Mouse (Mus musculus) MEL-GATA-1-ER (cell line): Measurements from ENCODE around the gene Alg13.

Experiments
- DNase-seq: peaks from one replicate; pipeline ENCODE4 v3.0.0-alpha.2; 2012; ENCODE audit warnings: low read depth; ENCODE audit errors: extremely low read depth

Gene Alg13

GRCm38 (mm10) chrX:144317548-144318163 is at the start of gene Alg13:
Gene Alg13 (plus strand): TSS chrX:144317804.
- DNase-seq, result peak; percentile 65

GRCm38 (mm10) chrX:144268606-144269005 is 49.0 kb upstream of the Alg13 start:
- no peak for DNase-seq

GRCm38 (mm10) chrX:144301476-144301875 is 16.1 kb upstream of the Alg13 start:
- no peak for DNase-seq

GRCm38 (mm10) chrX:144305659-144306058 is 11.9 kb upstream of the Alg13 start:
- DNase-seq, result no peak

GRCm38 (mm10) chrX:144314041-144314440 is 3.6 kb upstream of the Alg13 start:
- no peak for DNase-seq

GRCm38 (mm10) chrX:144315028-144315427 is 2.6 kb upstream of the Alg13 start:
- DNase-seq, result no peak

GRCm38 (mm10) chrX:144316004-144316403 is 1.6 kb upstream of the Alg13 start:
- DNase-seq, result no peak

- DNase-seq, result peak; percentile 30
These were observed 768 bp downstream of the Alg13 start for GRCm38 (mm10) chrX:144318164-144318979.

- DNase-seq, result no peak
These were observed 1.8 kb downstream of the Alg13 start for GRCm38 (mm10) chrX:144319366-144319765.

GRCm38 (mm10) chrX:144325375-144325774 is 7.8 kb downstream of the Alg13 start:
- DNase-seq, result no peak

- DNase-seq, result no peak
These were observed 17.9 kb downstream of the Alg13 start for GRCm38 (mm10) chrX:144335332-144336015.

GRCm38 (mm10) chrX:144337938-144338337 is 20.3 kb downstream of the Alg13 start:
- DNase-seq, result no peak

- DNase-seq, result peak; percentile 31
These were observed 20.8 kb downstream of the Alg13 start for GRCm38 (mm10) chrX:144338355-144338754.

GRCm38 (mm10) chrX:144374196-144374595 is 56.6 kb downstream of the Alg13 start:
- no peak for DNase-seq

GRCm38 (mm10) chrX:144403526-144403925 is 85.9 kb downstream of the Alg13 start:
- peak; percentile 41 for DNase-seq

- no peak for DNase-seq
These were observed 90.4 kb downstream of the Alg13 start for GRCm38 (mm10) chrX:144408036-144408435.

- no peak for DNase-seq
These were observed 102.7 kb downstream of the Alg13 start for GRCm38 (mm10) chrX:144420259-144420658.

- no peak for DNase-seq
These were observed 103.5 kb downstream of the Alg13 start for GRCm38 (mm10) chrX:144421091-144421490.

GRCm38 (mm10) chrX:144423848-144424247 is 106.2 kb downstream of the Alg13 start:
- DNase-seq, result no peak
